Mouse (Mus musculus): ENCODE data around the gene Nup85. TPM values are rescaled to one million over a fixed set of nuclear protein-coding genes. Genes with fewer than 3 reads are reported as not detected.

The Nup85 gene
- polyA plus RNA-seq (2015; fragmentation: Nextera tagmentation; extraction: Ambion mirVana): 103 and 106 TPM in 2 replicates

GRCm38 (mm10) chr11:115564064-115564809, at the start of gene Nup85:
Gene Nup85 (plus strand): TSS chr11:115564434.
- H3K27me3 ChIP-seq (ENCODE audit: control insufficient read depth, insufficient read depth, low read depth, low read length): no peaks in the 10 kb centered on the region
- peaks cover 11% of the 10 kb centered on the region for H3K4me1 ChIP-seq (ENCODE audit: control insufficient read depth, insufficient read depth, low read length)
- H3K27ac ChIP-seq (ENCODE audit: low read length): peak within 1 kb of the TSS; percentile 85
- H3K4me2 ChIP-seq (ENCODE audit: low read length): peak within 1 kb of the TSS; percentile 84
- H3K9ac ChIP-seq (ENCODE audit: low read depth, low read length): peak within 1 kb of the TSS; percentile 86
- peak; percentile 89 for ATAC-seq
- H3K4me3 ChIP-seq (ENCODE audit: low read depth, low read length): peak within 1 kb of the TSS; percentile 80
- peaks cover 11% of the 10 kb centered on the region for H3K36me3 ChIP-seq (ENCODE audit: control insufficient read depth, insufficient read depth, low read length)
- under 1% methylated on average over 42 of the region's 42 CpGs for WGBS
- H3K9me3 ChIP-seq (replicated peaks; ENCODE audit: control insufficient read depth, low read length, poor library complexity, severe bottlenecking): no peaks in the 10 kb centered on the region

DNA sequence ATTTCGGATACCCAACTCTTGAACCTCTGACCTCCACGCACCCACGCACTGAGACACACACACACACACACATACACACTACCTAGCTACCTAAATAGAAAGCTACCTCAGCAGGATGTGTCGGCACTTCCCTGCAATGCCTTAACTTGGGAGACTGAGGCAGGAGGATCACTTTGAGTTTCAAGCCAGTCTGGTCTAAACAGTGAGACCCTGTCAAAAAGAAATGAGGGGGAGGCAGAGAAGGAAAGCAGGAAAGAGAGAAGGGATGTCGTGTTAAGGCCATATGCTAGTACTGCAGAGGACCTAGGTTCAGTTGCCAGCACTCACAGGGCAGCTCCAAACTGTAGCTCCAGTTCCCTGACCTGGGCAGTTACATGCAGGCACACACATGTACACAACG, 49.2 kb upstream of the Nup85 start:
- Histone ChIP-seq H3K9me3 (replicated peaks; ENCODE audit: control insufficient read depth, low read length, poor library complexity, severe bottlenecking) (no peaks in the 10 kb centered on the region), H3K27ac (ENCODE audit: low read length) (no peak overlapping the region), H3K4me3 (ENCODE audit: low read depth, low read length) (no peak overlapping the region), H3K4me1 (ENCODE audit: control insufficient read depth, insufficient read depth, low read length) (peaks cover 17% of the 10 kb centered on the region), H3K27me3 (ENCODE audit: control insufficient read depth, insufficient read depth, low read depth, low read length) (no peaks in the 10 kb centered on the region), H3K9ac (ENCODE audit: low read depth, low read length) (no peak overlapping the region), H3K4me2 (ENCODE audit: low read length) (no peak overlapping the region), H3K36me3 (ENCODE audit: control insufficient read depth, insufficient read depth, low read length) (no peaks in the 10 kb centered on the region)
- 73% methylated on average over 6 of the region's 6 CpGs for WGBS
- ATAC-seq: no peak

GRCm38 (mm10) chr11:115516942-115517341, 47.3 kb upstream of the Nup85 start:
- no peak overlapping the region for H3K27ac ChIP-seq (ENCODE audit: low read length)
- WGBS: 89% methylated on average over 5 of the region's 5 CpGs
- no peaks in the 10 kb centered on the region for H3K27me3 ChIP-seq (ENCODE audit: control insufficient read depth, insufficient read depth, low read depth, low read length)
- H3K4me1 ChIP-seq (ENCODE audit: control insufficient read depth, insufficient read depth, low read length): no peaks in the 10 kb centered on the region
- no peak for ATAC-seq
- no peaks in the 10 kb centered on the region for H3K36me3 ChIP-seq (ENCODE audit: control insufficient read depth, insufficient read depth, low read length)
- H3K9me3 ChIP-seq (replicated peaks; ENCODE audit: control insufficient read depth, low read length, poor library complexity, severe bottlenecking): no peaks in the 10 kb centered on the region
- no peak overlapping the region for H3K9ac ChIP-seq (ENCODE audit: low read depth, low read length)
- no peak overlapping the region for H3K4me3 ChIP-seq (ENCODE audit: low read depth, low read length)
- H3K4me2 ChIP-seq (ENCODE audit: low read length): no peak overlapping the region

DNA sequence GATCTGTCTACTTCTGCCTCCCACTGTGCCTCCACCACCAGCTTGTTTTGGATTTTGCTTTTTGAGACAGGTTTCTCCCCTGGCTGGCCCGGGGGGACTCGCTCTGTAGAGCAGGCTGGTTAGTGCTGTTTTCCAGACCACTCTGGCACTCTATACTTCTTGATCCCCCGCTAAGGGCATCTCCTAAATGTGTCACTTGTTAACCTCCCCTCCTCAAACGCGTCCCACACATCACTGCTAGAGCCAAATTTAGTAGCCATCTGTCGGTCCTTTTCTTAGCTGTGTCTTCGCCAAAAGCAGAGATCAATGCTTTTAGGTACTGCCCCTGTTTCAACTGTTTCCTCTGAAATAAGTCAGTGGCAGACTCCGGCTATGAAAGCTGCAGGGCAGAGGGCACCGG, 45.5 kb upstream of the Nup85 start:
- Histone ChIP-seq H3K4me2 (ENCODE audit: low read length) (no peak overlapping the region), H3K4me1 (ENCODE audit: control insufficient read depth, insufficient read depth, low read length) (no peaks in the 10 kb centered on the region), H3K27me3 (ENCODE audit: control insufficient read depth, insufficient read depth, low read depth, low read length) (no peaks in the 10 kb centered on the region), H3K4me3 (ENCODE audit: low read depth, low read length) (no peak overlapping the region), H3K27ac (ENCODE audit: low read length) (no peak overlapping the region), H3K9me3 (replicated peaks; ENCODE audit: control insufficient read depth, low read length, poor library complexity, severe bottlenecking) (no peaks in the 10 kb centered on the region), H3K9ac (ENCODE audit: low read depth, low read length) (no peak overlapping the region), H3K36me3 (ENCODE audit: control insufficient read depth, insufficient read depth, low read length) (peaks cover 6% of the 10 kb centered on the region; the same call in 1 of the 2 replicates)
- WGBS: 81% methylated on average over 9 of the region's 9 CpGs
- ATAC-seq: no peak

DNA sequence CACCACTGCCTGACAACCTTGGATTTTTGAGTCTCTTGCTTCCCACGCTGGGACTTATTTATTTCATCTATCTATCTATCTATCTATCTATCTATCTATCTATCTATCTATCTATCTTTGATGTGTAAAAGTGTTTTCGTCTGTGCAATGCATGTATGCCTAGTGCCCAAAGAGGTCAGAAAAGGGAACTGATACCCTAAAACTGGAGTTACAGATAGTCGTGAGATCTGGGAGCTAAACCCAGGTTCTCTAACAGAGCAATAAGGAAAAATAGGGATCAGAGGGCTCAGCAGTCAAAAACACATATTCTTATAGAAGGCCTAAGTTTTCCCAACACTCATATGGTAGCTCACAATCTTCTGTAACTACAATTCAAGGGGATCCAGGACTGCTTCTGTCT, 44.7 kb upstream of the Nup85 start:
- ATAC-seq: no peak
- no peaks in the 10 kb centered on the region for H3K4me1 ChIP-seq (ENCODE audit: control insufficient read depth, insufficient read depth, low read length)
- H3K4me3 ChIP-seq (ENCODE audit: low read depth, low read length): no peak overlapping the region
- 91% methylated on average over 3 of the region's 3 CpGs for WGBS
- H3K27ac ChIP-seq (ENCODE audit: low read length): no peak overlapping the region
- no peak overlapping the region for H3K4me2 ChIP-seq (ENCODE audit: low read length)
- no peak overlapping the region for H3K9ac ChIP-seq (ENCODE audit: low read depth, low read length)
- no peaks in the 10 kb centered on the region for H3K27me3 ChIP-seq (ENCODE audit: control insufficient read depth, insufficient read depth, low read depth, low read length)
- no peaks in the 10 kb centered on the region for H3K9me3 ChIP-seq (replicated peaks; ENCODE audit: control insufficient read depth, low read length, poor library complexity, severe bottlenecking)
- peaks cover 9% of the 10 kb centered on the region for H3K36me3 ChIP-seq (ENCODE audit: control insufficient read depth, insufficient read depth, low read length)

GRCm38 (mm10) chr11:115520218-115520617, 44.0 kb upstream of the Nup85 start:
- H3K4me1 ChIP-seq (ENCODE audit: control insufficient read depth, insufficient read depth, low read length): no peaks in the 10 kb centered on the region
- no peak overlapping the region for H3K27ac ChIP-seq (ENCODE audit: low read length)
- H3K9me3 ChIP-seq (replicated peaks; ENCODE audit: control insufficient read depth, low read length, poor library complexity, severe bottlenecking): no peaks in the 10 kb centered on the region
- peaks cover 15% of the 10 kb centered on the region for H3K36me3 ChIP-seq (ENCODE audit: control insufficient read depth, insufficient read depth, low read length)
- no peak overlapping the region for H3K9ac ChIP-seq (ENCODE audit: low read depth, low read length)
- no peaks in the 10 kb centered on the region for H3K27me3 ChIP-seq (ENCODE audit: control insufficient read depth, insufficient read depth, low read depth, low read length)
- 47% methylated on average over 2 of the region's 2 CpGs for WGBS
- no peak overlapping the region for H3K4me3 ChIP-seq (ENCODE audit: low read depth, low read length)
- ATAC-seq: no peak
- no peak overlapping the region for H3K4me2 ChIP-seq (ENCODE audit: low read length)

DNA sequence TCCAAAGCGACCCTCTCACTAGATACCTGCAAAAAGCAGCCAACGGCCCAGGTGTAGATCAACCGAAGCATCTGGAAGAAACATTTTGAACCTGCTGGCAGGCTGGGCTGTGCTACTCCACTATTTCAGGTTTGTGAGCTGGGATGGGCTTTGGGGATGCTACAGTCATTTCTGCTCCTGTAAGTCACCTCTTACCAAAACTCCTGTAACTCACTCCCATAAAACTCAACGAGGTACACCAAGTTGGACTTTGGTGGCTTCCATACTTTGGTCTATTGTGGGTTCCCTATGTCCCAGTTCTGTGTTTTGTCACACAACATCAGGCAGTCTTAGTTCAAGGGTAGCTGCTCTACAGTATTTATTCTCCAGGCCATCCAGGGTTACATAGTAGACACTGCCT, 43.2 kb upstream of the Nup85 start:
- Histone ChIP-seq H3K27me3 (ENCODE audit: control insufficient read depth, insufficient read depth, low read depth, low read length) (no peaks in the 10 kb centered on the region), H3K4me2 (ENCODE audit: low read length) (no peak overlapping the region), H3K36me3 (ENCODE audit: control insufficient read depth, insufficient read depth, low read length) (peaks cover 17% of the 10 kb centered on the region), H3K27ac (ENCODE audit: low read length) (no peak overlapping the region), H3K9me3 (replicated peaks; ENCODE audit: control insufficient read depth, low read length, poor library complexity, severe bottlenecking) (no peaks in the 10 kb centered on the region), H3K4me1 (ENCODE audit: control insufficient read depth, insufficient read depth, low read length) (no peaks in the 10 kb centered on the region), H3K4me3 (ENCODE audit: low read depth, low read length) (no peak overlapping the region), H3K9ac (ENCODE audit: low read depth, low read length) (no peak overlapping the region)
- ATAC-seq: no peak
- WGBS: 93% methylated on average over 4 of the region's 4 CpGs

DNA sequence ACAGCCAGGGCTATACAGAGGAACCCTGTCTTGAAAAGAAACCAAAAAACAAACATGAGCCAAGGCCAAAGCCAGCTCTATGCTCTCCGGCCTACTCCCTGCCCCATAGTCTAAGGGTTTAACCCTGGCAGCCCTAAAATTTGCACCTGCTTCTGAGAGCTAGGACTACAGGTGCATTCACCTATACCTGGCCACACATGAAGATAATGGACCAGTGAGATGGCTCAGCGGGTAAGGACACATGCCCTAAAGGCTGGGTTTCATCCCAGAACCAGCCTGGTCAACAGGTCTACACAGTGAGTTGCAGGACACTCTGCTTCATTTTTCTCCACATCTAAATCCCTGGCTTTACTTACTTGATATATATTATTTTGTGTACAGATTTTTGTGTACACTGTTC, 42.0 kb upstream of the Nup85 start:
- peaks cover 26% of the 10 kb centered on the region for H3K36me3 ChIP-seq (ENCODE audit: control insufficient read depth, insufficient read depth, low read length)
- ATAC-seq: no peak
- H3K9ac ChIP-seq (ENCODE audit: low read depth, low read length): no peak overlapping the region
- H3K27ac ChIP-seq (ENCODE audit: low read length): no peak overlapping the region
- no peaks in the 10 kb centered on the region for H3K9me3 ChIP-seq (replicated peaks; ENCODE audit: control insufficient read depth, low read length, poor library complexity, severe bottlenecking)
- no peaks in the 10 kb centered on the region for H3K4me1 ChIP-seq (ENCODE audit: control insufficient read depth, insufficient read depth, low read length)
- H3K4me3 ChIP-seq (ENCODE audit: low read depth, low read length): no peak overlapping the region
- no peak overlapping the region for H3K4me2 ChIP-seq (ENCODE audit: low read length)
- no peaks in the 10 kb centered on the region for H3K27me3 ChIP-seq (ENCODE audit: control insufficient read depth, insufficient read depth, low read depth, low read length)
- WGBS: 96% methylated on average over 2 of the region's 2 CpGs

- H3K27ac ChIP-seq (ENCODE audit: low read length): no peak overlapping the region
- H3K27me3 ChIP-seq (ENCODE audit: control insufficient read depth, insufficient read depth, low read depth, low read length): no peaks in the 10 kb centered on the region
- no peaks in the 10 kb centered on the region for H3K9me3 ChIP-seq (replicated peaks; ENCODE audit: control insufficient read depth, low read length, poor library complexity, severe bottlenecking)
- no peak overlapping the region for H3K4me2 ChIP-seq (ENCODE audit: low read length)
- ATAC-seq: no peak
- no peak overlapping the region for H3K4me3 ChIP-seq (ENCODE audit: low read depth, low read length)
- 70% methylated on average over 2 of the region's 2 CpGs for WGBS
- H3K4me1 ChIP-seq (ENCODE audit: control insufficient read depth, insufficient read depth, low read length): no peaks in the 10 kb centered on the region
- peaks cover 29% of the 10 kb centered on the region for H3K36me3 ChIP-seq (ENCODE audit: control insufficient read depth, insufficient read depth, low read length)
- no peak overlapping the region for H3K9ac ChIP-seq (ENCODE audit: low read depth, low read length)
Measured at GRCm38 (mm10) chr11:115522703-115523102, 41.5 kb upstream of the Nup85 start.

All from midbrain, embryonic 16.5 days (tissue).